Mouse (Mus musculus): ENCODE data around the gene Tnfsf12. TPM values are rescaled to one million over a fixed set of nuclear protein-coding genes. Genes with fewer than 3 reads are reported as not detected.
"Not testable (repeated sequence)": the region's sequence is repeated elsewhere in the genome, so short reads cannot be mapped to it uniquely, and the experiment has no call there.

Tnfsf12 gene
- polyA plus RNA-seq, 1 experiment from 2014 or later: 8.8 TPM

DNA sequence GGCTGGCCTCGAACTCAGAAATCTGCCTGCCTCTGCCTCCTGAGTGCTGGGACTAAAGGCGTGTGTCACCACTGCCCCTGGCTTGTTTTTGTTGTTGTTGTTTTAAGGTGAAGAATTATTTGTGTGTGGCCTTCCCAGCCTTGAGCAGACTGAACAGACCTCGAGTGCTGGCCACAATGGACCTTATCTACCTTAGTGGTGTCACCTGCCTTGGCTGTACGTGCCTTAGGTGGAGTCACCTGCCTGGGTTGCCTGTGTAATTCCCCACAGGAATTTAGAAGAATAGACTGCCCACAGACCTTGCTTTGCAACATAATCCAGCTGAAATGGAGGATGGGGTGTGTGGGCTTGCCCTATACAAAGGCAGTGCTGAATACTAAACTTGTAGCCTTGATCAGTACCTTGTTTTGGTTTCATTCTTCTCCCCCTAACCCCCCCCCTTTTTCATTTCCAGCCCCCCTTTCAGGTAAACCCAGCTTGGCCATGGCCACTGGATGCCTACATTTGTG, 12.3 kb upstream of the Tnfsf12 start:
- no peak overlapping the region for H3K4me3 ChIP-seq (replicated peaks; ENCODE audit: low read length)
- H3K4me1 ChIP-seq (ENCODE audit: control insufficient read depth, insufficient read depth, low read length): 0 out of 2 replicates have a peak, but pooled peaks cover 3% of the 10 kb centered on the region
- ATAC-seq (ENCODE audit: insufficient read depth, low FRiP score): no peak
- H3K27ac ChIP-seq (ENCODE audit: low read length): no peak overlapping the region
- no peak overlapping the region for H3K4me2 ChIP-seq (ENCODE audit: low read depth, low read length)
- H3K36me3 ChIP-seq (ENCODE audit: control insufficient read depth, insufficient read depth, low read length): no peaks in the 10 kb centered on the region
- no peaks in the 10 kb centered on the region for H3K9me3 ChIP-seq (replicated peaks; ENCODE audit: control insufficient read depth, low read length)
- 77% methylated on average over 4 of the region's 4 CpGs for WGBS
- no peak overlapping the region for H3K9ac ChIP-seq (ENCODE audit: low read length)
- H3K27me3 ChIP-seq (ENCODE audit: control insufficient read depth, insufficient read depth, low read length): no peaks in the 10 kb centered on the region

DNA sequence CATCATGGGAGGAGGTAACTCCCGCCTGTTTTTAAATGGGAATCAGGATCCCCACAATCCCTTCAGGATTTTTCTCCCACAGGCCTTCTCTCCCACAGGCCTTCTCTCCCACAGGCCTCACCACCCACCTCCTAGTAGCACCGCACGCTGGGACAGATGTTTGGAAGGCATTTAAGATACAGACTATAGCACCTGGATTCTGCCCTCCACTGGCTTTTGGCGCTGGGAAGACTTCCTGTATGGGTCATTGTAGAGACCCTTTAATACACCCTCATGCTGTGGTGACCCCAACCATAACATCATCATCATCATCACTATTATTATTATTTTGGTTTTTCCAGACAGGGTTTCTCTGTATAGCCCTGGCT, 11.8 kb upstream of the Tnfsf12 start:
- Histone ChIP-seq H3K4me2 (ENCODE audit: low read depth, low read length) (no peak overlapping the region), H3K4me3 (replicated peaks; ENCODE audit: low read length) (no peak overlapping the region), H3K27me3 (ENCODE audit: control insufficient read depth, insufficient read depth, low read length) (no peaks in the 10 kb centered on the region), H3K36me3 (ENCODE audit: control insufficient read depth, insufficient read depth, low read length) (no peaks in the 10 kb centered on the region), H3K27ac (ENCODE audit: low read length) (no peak overlapping the region), H3K9me3 (replicated peaks; ENCODE audit: control insufficient read depth, low read length) (no peaks in the 10 kb centered on the region), H3K4me1 (ENCODE audit: control insufficient read depth, insufficient read depth, low read length) (0 out of 2 replicates have a peak, but pooled peaks cover 3% of the 10 kb centered on the region), H3K9ac (ENCODE audit: low read length) (no peak overlapping the region)
- WGBS: 85% methylated on average over 4 of the region's 4 CpGs
- no peak for ATAC-seq (ENCODE audit: insufficient read depth, low FRiP score)

DNA sequence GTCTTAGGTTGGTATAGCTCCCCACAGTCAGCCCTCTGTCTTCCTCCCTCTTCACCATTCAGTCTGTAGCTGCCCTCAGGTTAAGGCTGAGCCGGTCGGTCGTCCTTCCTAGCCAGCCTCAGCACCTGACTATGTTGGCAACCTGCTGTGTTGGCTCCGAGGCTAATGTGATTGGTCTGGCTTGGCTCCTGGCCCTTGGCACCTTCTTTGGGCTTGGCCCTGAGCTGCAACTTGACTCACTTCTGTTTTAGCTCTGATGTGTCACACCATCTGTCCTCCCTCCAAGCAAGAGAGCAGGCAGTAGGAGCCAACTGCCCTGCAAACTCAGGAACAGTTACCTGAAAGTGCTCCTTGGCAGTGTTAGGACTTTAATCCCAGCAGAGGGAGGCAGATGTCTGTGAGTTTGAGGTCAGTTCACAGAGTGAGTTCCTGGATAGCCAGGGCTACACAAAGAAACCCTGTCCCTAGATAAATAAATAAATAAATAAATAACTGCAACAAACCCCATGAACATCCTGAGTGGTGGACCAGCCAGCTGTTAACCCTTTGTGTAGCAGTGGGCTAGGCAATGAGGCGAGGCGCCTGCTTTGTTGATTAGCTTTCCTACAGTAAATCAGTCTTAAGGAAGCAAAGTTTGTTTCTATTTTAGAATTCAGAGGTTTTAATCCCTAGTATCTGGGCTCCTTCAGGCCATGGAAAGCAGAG, 11.3 kb upstream of the Tnfsf12 start:
- Histone ChIP-seq H3K36me3 (ENCODE audit: control insufficient read depth, insufficient read depth, low read length) (no peaks in the 10 kb centered on the region), H3K27ac (ENCODE audit: low read length) (no peak overlapping the region), H3K9ac (ENCODE audit: low read length) (no peak overlapping the region), H3K4me2 (ENCODE audit: low read depth, low read length) (no peak overlapping the region), H3K4me3 (replicated peaks; ENCODE audit: low read length) (no peak overlapping the region), H3K27me3 (ENCODE audit: control insufficient read depth, insufficient read depth, low read length) (no peaks in the 10 kb centered on the region), H3K9me3 (replicated peaks; ENCODE audit: control insufficient read depth, low read length) (no peaks in the 10 kb centered on the region), H3K4me1 (ENCODE audit: control insufficient read depth, insufficient read depth, low read length) (0 out of 2 replicates have a peak, but pooled peaks cover 3% of the 10 kb centered on the region)
- 48% methylated on average over 6 of the region's 6 CpGs for WGBS
- ATAC-seq (ENCODE audit: insufficient read depth, low FRiP score): no peak

DNA sequence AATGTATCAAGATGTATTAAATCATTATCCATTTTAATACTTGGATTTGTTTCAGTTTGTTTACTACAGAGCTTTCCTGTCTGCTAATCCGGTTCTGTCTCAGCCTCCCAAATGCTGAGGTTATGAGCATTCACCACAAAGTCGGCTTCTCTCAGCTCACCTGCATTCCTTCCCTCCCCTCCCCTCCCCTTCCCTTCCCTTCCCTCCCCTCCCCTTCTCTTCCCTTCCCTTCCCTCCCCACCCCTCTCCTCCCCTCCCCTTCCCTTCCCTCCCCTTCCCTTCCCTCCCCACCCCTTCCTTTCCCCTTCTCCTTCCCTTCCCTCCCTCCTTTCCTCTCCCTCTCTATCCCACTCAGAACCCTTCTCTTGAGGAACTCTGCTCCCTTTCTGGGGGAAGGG, 9.0 kb upstream of the Tnfsf12 start:
- no peaks in the 10 kb centered on the region for H3K27me3 ChIP-seq (ENCODE audit: control insufficient read depth, insufficient read depth, low read length)
- no peak for ATAC-seq (ENCODE audit: insufficient read depth, low FRiP score)
- WGBS: 15% methylated on average over 2 of the region's 2 CpGs
- H3K27ac ChIP-seq (ENCODE audit: low read length): no peak overlapping the region
- H3K4me1 ChIP-seq (ENCODE audit: control insufficient read depth, insufficient read depth, low read length): 0 out of 2 replicates have a peak, but pooled peaks cover 3% of the 10 kb centered on the region
- H3K4me3 ChIP-seq (replicated peaks; ENCODE audit: low read length): no peak overlapping the region
- H3K9me3 ChIP-seq (replicated peaks; ENCODE audit: control insufficient read depth, low read length): no peaks in the 10 kb centered on the region
- H3K9ac ChIP-seq (ENCODE audit: low read length): no peak overlapping the region
- H3K36me3 ChIP-seq (ENCODE audit: control insufficient read depth, insufficient read depth, low read length): no peaks in the 10 kb centered on the region
- H3K4me2 ChIP-seq (ENCODE audit: low read depth, low read length): no peak overlapping the region

DNA sequence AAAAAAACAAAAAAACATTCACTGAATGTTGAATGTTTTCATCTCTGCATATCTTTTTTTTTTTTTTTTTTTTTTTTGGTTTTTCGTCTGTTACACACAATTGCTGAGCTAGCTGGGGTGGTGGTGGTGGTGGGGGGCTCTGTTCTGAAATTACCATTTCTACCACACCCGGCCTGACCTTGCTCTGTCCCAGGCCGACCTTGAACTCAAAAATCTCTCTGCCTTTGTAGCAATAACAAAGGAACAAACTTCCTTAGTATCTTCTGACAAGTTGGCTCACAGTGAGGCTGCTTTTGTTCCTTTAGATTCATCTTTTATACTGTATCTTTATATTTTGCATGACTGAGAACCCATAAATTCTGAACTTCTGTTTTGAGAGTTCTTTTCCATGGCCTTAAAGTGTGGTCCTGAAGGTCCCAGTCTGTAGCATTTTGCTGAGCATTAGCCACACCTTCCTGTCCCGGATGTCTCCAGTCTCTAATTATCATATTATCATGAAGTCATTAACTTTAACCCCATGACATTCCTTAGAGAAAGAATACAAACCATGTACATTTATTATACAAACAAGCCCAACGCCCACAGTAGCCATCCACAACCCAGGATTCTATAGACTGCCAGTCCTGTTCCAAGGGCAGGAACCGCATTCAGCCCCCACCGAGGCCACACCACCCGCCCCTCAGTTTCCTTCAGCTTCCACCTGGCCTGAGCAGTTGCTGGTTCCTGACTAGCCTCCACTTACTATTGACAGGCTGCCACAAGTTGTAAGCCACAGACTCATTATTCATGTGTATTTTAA, 8.4 kb upstream of the Tnfsf12 start:
- no peak overlapping the region for H3K4me2 ChIP-seq (ENCODE audit: low read depth, low read length)
- WGBS: 55% methylated on average over 8 of the region's 8 CpGs
- H3K27me3 ChIP-seq (ENCODE audit: control insufficient read depth, insufficient read depth, low read length): no peaks in the 10 kb centered on the region
- no peak overlapping the region for H3K27ac ChIP-seq (ENCODE audit: low read length)
- no peak for ATAC-seq (ENCODE audit: insufficient read depth, low FRiP score)
- no peak overlapping the region for H3K4me3 ChIP-seq (replicated peaks; ENCODE audit: low read length)
- no peak overlapping the region for H3K9ac ChIP-seq (ENCODE audit: low read length)
- H3K9me3 ChIP-seq (replicated peaks; ENCODE audit: control insufficient read depth, low read length): no peaks in the 10 kb centered on the region
- 0 out of 2 replicates have a peak, but pooled peaks cover 3% of the 10 kb centered on the region for H3K4me1 ChIP-seq (ENCODE audit: control insufficient read depth, insufficient read depth, low read length)
- no peaks in the 10 kb centered on the region for H3K36me3 ChIP-seq (ENCODE audit: control insufficient read depth, insufficient read depth, low read length)

DNA sequence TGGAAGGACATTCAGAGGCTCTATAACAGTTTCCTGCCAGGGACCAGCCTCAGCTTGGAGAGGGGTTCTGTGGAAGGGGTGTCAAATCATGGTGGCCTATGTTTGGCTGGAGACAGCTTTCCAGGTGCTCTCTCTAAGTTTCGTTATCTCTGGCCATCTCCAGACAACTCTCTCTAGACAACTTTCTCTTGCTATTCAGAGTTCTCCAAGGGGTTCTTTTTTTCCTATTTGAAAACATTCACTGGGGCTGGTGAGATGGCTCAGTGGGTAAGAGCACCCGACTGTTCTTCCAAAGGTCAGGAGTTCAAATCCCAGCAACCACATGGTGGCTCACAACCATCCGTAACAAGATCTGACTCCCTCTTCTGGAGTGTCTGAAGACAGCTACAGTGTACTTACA, 7.7 kb upstream of the Tnfsf12 start:
- not testable (repeated sequence) for H3K4me2 ChIP-seq (ENCODE audit: low read depth, low read length); H3K9ac ChIP-seq (ENCODE audit: low read length); H3K4me3 ChIP-seq (replicated peaks; ENCODE audit: low read length); H3K27ac ChIP-seq (ENCODE audit: low read length); H3K4me1 ChIP-seq (ENCODE audit: control insufficient read depth, insufficient read depth, low read length); ATAC-seq (ENCODE audit: insufficient read depth, low FRiP score); H3K9me3 ChIP-seq (replicated peaks; ENCODE audit: control insufficient read depth, low read length); H3K36me3 ChIP-seq (ENCODE audit: control insufficient read depth, insufficient read depth, low read length); H3K27me3 ChIP-seq (ENCODE audit: control insufficient read depth, insufficient read depth, low read length)
- 75% methylated on average over 2 of the region's 3 CpGs for whole genome bisulfite sequencing

DNA sequence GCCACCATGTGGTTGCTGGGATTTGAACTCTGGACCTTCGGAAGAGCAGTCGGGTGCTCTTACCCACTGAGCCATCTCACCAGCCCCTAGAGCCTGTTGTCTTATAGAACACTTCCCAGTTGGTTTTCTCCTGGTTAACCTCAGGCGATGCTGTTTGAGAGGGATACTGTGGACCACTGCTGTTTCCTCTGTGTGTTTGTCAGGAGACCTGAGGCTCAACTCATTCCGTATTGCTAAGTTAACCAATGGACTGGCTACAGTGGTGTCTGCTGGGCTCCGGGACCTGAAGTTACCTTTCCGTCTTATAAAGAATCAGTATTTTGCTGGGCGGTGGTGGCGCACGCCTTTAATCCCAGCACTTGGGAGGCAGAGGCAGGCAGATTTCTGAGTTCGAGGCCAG, 7.2 kb upstream of the Tnfsf12 start:
- not testable (repeated sequence) for H3K27ac ChIP-seq (ENCODE audit: low read length); H3K27me3 ChIP-seq (ENCODE audit: control insufficient read depth, insufficient read depth, low read length); ATAC-seq (ENCODE audit: insufficient read depth, low FRiP score); H3K4me3 ChIP-seq (replicated peaks; ENCODE audit: low read length); H3K36me3 ChIP-seq (ENCODE audit: control insufficient read depth, insufficient read depth, low read length); H3K4me2 ChIP-seq (ENCODE audit: low read depth, low read length); H3K9me3 ChIP-seq (replicated peaks; ENCODE audit: control insufficient read depth, low read length); H3K4me1 ChIP-seq (ENCODE audit: control insufficient read depth, insufficient read depth, low read length); H3K9ac ChIP-seq (ENCODE audit: low read length)
- 92% methylated on average over 10 of the region's 10 CpGs for WGBS

DNA sequence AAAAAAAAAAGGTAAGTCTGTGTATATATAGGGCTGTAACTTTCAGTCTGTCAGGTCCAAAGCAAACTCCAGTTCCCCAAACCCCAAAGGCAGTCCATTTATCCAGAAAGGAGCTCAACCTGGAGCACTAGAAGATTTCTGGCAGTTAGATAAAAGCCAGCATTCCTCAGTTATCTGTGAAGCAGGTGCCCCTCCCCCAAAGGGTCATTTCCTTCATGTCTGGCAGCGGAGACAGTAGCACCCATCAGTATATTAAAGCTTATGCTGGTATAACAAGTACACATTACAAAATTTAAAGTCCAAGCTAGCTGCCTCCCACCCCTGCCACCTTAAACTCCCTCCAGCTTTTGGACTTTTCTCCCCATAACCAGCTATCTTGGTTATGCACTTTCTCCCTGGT, 3.9 kb upstream of the Tnfsf12 start:
- WGBS: 23% methylated on average over 1 of the region's 1 CpGs
- no peaks in the 10 kb centered on the region for H3K36me3 ChIP-seq (ENCODE audit: control insufficient read depth, insufficient read depth, low read length)
- ATAC-seq (ENCODE audit: insufficient read depth, low FRiP score): no peak
- no peak overlapping the region for H3K9ac ChIP-seq (ENCODE audit: low read length)
- H3K4me3 ChIP-seq (replicated peaks; ENCODE audit: low read length): no peak overlapping the region
- no peak overlapping the region for H3K27ac ChIP-seq (ENCODE audit: low read length)
- H3K27me3 ChIP-seq (ENCODE audit: control insufficient read depth, insufficient read depth, low read length): no peaks in the 10 kb centered on the region
- H3K4me1 ChIP-seq (ENCODE audit: control insufficient read depth, insufficient read depth, low read length): peaks cover 16% of the 10 kb centered on the region; the same call in 1 of the 2 replicates
- H3K4me2 ChIP-seq (ENCODE audit: low read depth, low read length): no peak overlapping the region
- no peaks in the 10 kb centered on the region for H3K9me3 ChIP-seq (replicated peaks; ENCODE audit: control insufficient read depth, low read length)

DNA sequence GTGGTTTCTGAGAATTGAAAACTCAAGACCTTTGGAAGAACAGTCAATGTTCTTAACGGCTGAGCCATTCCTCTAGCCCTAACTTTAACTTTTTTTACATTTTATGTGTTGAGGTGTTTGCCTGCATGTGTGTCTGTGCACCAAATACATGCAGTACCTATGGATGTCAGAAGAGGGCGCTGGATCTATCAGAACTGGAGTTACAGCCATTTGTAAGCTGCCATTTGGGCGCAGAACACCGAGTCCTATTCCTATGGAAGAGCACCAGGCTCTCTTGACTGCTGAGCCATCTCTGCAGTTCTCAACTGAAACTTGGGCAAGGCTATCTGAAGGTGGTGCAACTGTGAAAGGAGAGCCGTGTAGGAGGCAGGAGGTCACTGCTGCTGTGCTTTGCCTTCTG, 2.9 kb upstream of the Tnfsf12 start:
- Histone ChIP-seq H3K4me2 (ENCODE audit: low read depth, low read length) (no peak overlapping the region), H3K9ac (ENCODE audit: low read length) (no peak overlapping the region), H3K27ac (ENCODE audit: low read length) (no peak overlapping the region), H3K9me3 (replicated peaks; ENCODE audit: control insufficient read depth, low read length) (no peaks in the 10 kb centered on the region), H3K4me1 (ENCODE audit: control insufficient read depth, insufficient read depth, low read length) (peaks cover 13% of the 10 kb centered on the region; the same call in 1 of the 2 replicates), H3K4me3 (replicated peaks; ENCODE audit: low read length) (no peak overlapping the region), H3K27me3 (ENCODE audit: control insufficient read depth, insufficient read depth, low read length) (no peaks in the 10 kb centered on the region), H3K36me3 (ENCODE audit: control insufficient read depth, insufficient read depth, low read length) (no peaks in the 10 kb centered on the region)
- WGBS: 68% methylated on average over 5 of the region's 5 CpGs
- no peak for ATAC-seq (ENCODE audit: insufficient read depth, low FRiP score)
